Mouse (Mus musculus) 3T3-L1 (cell line): ENCODE data around the gene Ulk4.
A peak's percentile ranks its signal among the peaks of the same experiment; 100 is the strongest.

Source experiments
- DNase-seq: peaks from one replicate; pipeline ENCODE4 v3.0.0-alpha.2; 2015; ENCODE audit warnings: low read depth, low spot score

Ulk4 gene

GRCm38 (mm10) chr9:121192601-121193370 lies 84.2 kb downstream of the Ulk4 start:
- no peak for DNase-seq

- DNase-seq: no peak
Observed at GRCm38 (mm10) chr9:121187811-121188210, 89.2 kb downstream of the Ulk4 start.

DNA sequence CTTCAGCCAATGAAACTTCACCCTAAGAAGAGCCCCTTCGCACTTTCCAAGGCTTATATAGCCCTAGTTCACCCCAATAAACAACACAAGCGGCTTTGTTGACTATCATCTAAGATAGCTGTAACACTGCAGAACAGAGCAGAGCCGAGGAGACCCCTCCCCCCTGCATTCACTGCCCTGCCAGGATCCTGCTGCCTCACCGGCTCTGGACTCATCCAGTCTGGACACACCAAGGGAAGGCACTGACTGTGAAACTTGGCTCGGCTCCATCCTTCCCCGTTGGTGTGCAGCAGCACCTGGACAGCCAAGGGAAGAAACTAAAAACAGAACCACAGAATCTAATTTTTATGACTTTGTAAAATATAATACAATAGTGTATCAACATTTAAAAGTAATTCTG lies 91.2 kb downstream of the Ulk4 start:
- DNase-seq: no peak

GRCm38 (mm10) chr9:121176350-121176749 lies 100.6 kb downstream of the Ulk4 start:
- DNase-seq: no peak

DNA sequence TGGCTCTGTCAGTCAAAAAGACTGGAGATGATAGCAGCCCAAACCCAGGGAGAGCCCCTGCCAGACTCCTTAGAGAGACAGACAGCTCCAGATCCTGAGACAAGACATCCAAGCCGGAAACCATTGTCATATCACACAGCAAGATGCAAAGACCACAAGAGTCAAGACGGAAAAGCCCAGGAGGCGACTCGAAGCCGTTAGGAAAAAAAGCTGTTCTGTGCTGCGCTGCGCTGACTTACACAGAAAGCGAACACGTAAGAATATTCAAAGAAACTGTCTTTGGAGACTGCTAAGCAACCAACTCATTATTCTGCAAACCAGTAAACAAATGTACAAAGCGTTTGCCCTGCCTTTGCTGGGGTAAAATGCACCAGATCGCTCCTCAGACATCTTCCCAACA lies 101.8 kb downstream of the Ulk4 start:
- DNase-seq: no peak

DNA sequence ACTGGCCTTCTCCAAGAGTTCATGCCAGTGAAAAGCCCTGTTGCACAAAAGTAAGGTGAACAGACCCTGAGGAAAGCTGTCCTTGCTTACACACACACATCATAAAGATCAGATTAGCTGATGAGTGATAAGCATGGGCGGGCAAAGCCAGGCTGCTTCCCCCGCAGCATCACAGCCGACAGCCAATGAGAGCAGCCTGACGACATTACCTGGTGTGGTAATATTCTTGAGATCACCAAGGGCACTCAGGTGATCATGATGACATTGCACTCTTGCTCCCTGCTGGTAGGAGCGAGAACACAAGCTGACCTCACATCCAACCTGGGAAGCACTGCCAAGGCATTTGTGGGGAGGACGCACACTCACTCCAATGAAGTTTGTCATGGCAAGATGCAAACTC lies 104.9 kb downstream of the Ulk4 start:
- no peak for DNase-seq

GRCm38 (mm10) chr9:121171609-121172008 lies 105.4 kb downstream of the Ulk4 start:
- DNase-seq: no peak

DNA sequence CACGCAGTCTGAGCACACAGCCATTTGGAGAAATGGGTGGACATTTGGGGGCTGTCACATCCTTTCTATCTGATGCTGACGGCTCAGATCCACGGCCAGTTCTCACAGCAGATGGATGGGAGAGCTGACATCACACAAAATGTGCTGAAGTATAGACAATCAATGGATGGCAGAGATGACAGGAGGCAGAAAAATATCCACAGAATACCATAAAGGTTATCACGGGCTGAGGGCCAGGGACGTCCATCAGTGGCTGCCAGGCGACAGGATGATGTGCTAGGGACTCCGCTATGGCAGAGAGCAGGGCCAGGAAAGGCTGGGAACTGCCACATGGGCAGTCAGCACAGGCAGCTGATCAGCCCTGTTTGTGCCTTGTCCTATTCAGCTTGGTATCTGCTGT lies 112.4 kb downstream of the Ulk4 start:
- no peak for DNase-seq

GRCm38 (mm10) chr9:121162789-121163188 lies 114.2 kb downstream of the Ulk4 start:
- DNase-seq: peak; percentile 56

- DNase-seq: peak; percentile 84
Observed at GRCm38 (mm10) chr9:121161818-121162565, 115.0 kb downstream of the Ulk4 start.

- no peak for DNase-seq
Observed at GRCm38 (mm10) chr9:121156253-121156831, 120.7 kb downstream of the Ulk4 start.

DNA sequence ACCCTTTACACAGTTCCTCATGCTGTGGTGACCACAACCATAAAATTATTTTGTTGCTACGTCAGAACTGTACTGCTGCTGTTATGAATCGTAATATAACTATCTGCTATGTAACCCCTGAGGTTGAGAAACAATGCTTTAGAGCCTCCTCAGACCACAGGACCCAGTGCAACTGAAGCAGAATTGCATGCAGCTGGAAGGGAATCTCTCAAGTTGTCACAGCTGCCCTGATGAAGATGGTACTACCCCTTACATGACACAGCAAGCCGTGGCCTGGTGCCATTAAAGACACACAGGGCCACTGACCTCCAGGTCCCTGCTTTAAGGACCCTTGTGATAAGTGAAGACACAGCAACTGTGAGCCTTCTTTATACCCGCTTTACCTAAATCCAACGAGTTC lies 123.7 kb downstream of the Ulk4 start:
- DNase-seq: peak; percentile 75

DNA sequence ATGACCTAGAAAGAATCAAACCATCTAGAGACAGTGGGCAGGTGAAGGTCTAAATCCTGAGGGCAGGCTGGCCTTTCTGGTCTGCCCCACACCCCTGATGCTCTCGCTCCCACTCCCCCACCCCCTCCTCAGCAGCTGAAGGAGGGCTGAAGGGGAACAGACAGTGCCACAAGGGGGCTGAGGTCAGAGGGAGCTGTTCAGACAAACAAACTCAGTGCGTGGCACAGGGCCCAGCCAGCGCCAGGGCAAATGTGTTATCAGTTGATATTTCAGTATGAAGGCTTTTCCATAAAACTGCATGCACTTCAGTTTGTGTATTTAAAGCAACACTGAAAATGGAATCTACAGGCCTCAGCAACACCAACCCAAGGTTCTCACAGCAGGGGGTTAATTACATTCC lies 128.4 kb downstream of the Ulk4 start:
- DNase-seq: no peak

DNA sequence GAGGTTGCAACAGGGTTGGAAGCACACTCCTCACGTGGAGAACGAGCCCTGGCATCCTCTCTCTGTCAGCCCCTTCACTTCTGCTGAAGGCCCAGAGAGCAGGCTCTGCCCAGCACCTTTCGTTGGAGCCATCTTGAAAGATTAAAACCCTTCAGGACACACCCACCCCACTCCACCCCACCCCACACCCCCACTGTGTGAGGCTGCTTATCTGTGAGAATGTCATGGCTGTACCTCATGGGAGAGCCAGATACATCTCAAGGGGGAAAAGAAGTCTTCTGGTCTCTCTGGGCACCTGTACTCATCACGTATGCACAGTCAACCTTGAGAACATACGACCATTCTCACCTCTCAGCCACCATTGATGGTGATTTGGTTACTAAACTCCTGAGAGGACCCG lies 133.8 kb downstream of the Ulk4 start:
- no peak for DNase-seq

DNA sequence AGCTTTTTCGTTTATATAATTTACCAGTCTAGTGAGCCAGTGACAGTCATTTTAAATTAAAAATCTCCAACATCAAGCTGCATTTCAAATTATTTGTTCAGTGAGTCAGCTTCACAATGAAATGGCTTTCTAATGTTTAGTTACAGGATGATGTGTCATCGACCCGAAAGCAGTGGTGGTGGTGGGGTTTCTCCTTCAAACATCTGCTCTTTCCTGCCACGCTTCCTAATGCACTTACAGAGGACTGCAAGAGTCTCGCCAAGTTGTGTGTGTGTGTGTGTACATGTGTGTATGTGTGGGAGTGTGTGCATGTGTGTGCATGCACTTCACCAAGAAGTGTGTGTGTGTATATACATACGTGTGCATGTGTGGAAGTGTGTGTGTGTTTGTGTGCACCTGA lies 144.4 kb downstream of the Ulk4 start:
- DNase-seq: peak; percentile 74

DNA sequence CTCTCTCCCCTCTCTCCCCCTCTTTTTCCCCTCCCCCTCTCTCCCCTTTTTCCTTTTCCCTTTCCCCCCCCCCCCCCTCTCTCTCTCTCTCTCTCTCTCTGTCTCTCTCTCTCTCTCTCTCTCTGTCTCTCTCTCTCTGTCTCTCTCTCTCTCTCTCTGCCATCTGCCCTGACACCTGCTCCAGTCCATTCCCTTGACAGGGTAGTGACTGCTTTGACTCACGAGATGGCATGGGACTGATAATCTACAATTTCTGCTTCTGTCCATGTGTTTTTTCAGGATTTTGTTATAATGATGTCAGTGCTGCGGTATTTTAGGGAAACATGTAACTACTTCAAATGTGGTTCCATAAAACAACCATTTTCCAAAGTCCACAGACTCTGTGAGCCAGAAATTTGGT lies 147.5 kb downstream of the Ulk4 start:
- no peak for DNase-seq

GRCm38 (mm10) chr9:121128934-121129333 lies 148.1 kb downstream of the Ulk4 start:
- DNase-seq: no peak

DNA sequence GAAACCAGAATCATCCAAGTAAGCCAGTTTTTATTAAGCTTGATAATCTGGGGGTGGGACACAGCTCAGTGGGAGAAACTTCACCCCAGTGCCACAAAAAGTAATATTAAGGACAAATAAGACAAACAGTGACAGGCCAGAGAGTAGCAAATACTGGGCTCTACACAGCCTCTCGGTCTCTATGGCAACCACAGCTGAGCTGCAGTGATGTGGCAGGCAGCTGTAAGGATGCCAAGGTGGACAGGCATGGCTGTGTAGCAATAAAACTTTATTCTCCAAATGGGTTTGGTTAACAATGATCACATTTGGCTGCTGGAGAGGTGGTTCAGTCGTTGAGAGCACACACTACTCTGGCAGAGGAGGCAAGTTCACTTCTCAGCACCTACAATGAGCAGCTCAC lies 150.0 kb downstream of the Ulk4 start:
- DNase-seq: peak; percentile 37

DNA sequence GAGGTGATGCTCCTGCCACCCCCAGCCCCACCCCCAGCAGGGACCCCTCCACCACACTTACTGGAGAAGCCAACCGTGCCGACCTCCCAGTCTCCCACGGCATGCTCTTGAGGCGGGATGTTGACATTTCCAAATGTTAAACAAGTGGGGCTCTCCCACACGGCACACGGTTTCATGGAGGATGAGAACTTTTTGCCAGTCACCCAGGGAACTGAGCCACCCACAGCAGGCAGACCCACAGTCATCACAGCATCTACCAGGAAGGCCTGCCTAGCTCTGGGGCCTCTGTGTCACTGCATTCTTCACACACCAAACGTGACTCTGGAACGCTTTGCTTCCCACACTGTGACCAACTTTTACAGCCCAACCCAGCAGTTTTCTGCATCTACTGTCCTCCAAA lies 152.3 kb downstream of the Ulk4 start:
- no peak for DNase-seq

- no peak for DNase-seq
Observed at GRCm38 (mm10) chr9:121122039-121122438, 155.0 kb downstream of the Ulk4 start.

- peak; percentile 19 for DNase-seq
Observed at GRCm38 (mm10) chr9:121117936-121118335, 159.1 kb downstream of the Ulk4 start.

DNA sequence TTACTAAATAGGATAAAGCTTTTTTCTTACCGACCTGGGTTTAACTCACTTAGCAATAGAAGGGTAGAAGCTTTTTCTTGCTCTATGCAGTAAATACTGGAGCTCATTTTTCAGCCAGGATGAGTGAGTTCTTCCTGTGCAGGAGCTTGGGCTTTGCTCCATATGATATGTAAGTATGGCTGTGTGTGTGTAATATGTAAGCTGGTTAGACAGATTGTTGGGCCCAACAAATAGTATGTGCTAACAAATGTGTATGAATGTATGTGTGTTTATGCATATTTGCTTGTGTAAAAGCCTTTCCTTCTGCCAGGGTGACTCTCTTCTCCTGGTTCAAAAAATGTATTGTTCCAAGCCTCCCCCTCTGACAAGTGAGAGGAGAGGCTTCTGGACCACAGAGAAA lies 164.9 kb downstream of the Ulk4 start:
- no peak for DNase-seq

GRCm38 (mm10) chr9:121108110-121108509 lies 168.9 kb downstream of the Ulk4 start:
- DNase-seq: peak; percentile 82
